Mouse (Mus musculus) liver, adult 2 months (tissue): ENCODE measurements around the gene Mest. TPM values are rescaled to one million over a fixed set of nuclear protein-coding genes. Genes with fewer than 3 reads are reported as not detected.

Source experiments
- DNase-seq: peaks from one replicate; pipeline ENCODE4 v3.0.0-alpha.2; 2011; ENCODE audit warnings: low read depth, low spot score; ENCODE audit errors: extremely low read depth
- H3K27ac ChIP-seq: fragments of 200-500 bp; replicated peaks from 2 replicates; pipeline ENCODE4 v1.5.1; 2012; ENCODE audit warnings: low read depth, mild to moderate bottlenecking, control low read depth, inconsistent platforms, low read length; ENCODE audit not compliant: insufficient read depth
- H3K27me3 ChIP-seq: fragments of 200-500 bp; 2 replicates; pipeline ENCODE4 v1.6.1; 2012; ENCODE audit warnings: mild to moderate bottlenecking, moderate library complexity, low read length, inconsistent platforms; ENCODE audit not compliant: control insufficient read depth, insufficient read depth
- H3K36me3 ChIP-seq: fragments of 200-500 bp; 2 replicates; pipeline ENCODE4 v1.6.1; 2012; ENCODE audit warnings: low read length, inconsistent platforms; ENCODE audit not compliant: control insufficient read depth, insufficient read depth
- H3K4me1 ChIP-seq: fragments of 200-500 bp; 2 replicates; pipeline ENCODE4 v1.6.1; 2011; ENCODE audit warnings: low read length; ENCODE audit not compliant: control insufficient read depth, insufficient read depth
- H3K4me3 ChIP-seq: fragments of 200-500 bp; 2 replicates; pipeline ENCODE4 v1.5.1; 2011; ENCODE audit warnings: low read depth, mild to moderate bottlenecking, control low read depth, low read length, moderate library complexity; ENCODE audit not compliant: insufficient read depth
- H3K79me2 ChIP-seq: fragments of 200-500 bp; 2 replicates; pipeline ENCODE4 v1.6.1; 2012; ENCODE audit warnings: inconsistent platforms, mild to moderate bottlenecking, low read length, moderate library complexity; ENCODE audit not compliant: control insufficient read depth, insufficient read depth
- H3K9ac ChIP-seq: fragments of 200-500 bp; 2 replicates; pipeline ENCODE4 v1.6.1; 2012; ENCODE audit warnings: low read depth, mild to moderate bottlenecking, control low read depth, inconsistent platforms, low read length
- CTCF ChIP-seq: fragments of 200-500 bp; IDR thresholded peaks from 2 replicates; pipeline ENCODE4 v1.5.1; 2011; ENCODE audit warnings: low read depth, low read length, control low read depth
- POLR2A ChIP-seq: fragments of 200-500 bp; IDR thresholded peaks from 2 replicates; pipeline ENCODE4 v1.6.1; 2011; ENCODE audit warnings: low read length, control low read depth; ENCODE audit not compliant: insufficient read depth; ENCODE audit errors: extremely low read depth
- WGBS: fragments of 180-500 bp; shearing (Covaris S2); methylation state at CpG from one replicate; pipeline ENCODE4 v1.1.7; 2018; 5-methylcytosine and 5-hydroxymethylcytosine counted together
- polyA plus RNA-seq: library from polyadenylated mRNA; depleted of rRNA; stranded (reverse); fragments of >200 nt; gene quantifications from 2 replicates; pipeline ENCODE4 v1.2.3, GENCODE M21; 2012
- total RNA-seq: library from RNA; depleted of rRNA; stranded (reverse); fragments of >200 nt; gene quantifications from 2 replicates; pipeline ENCODE4 v1.2.3, GENCODE M21; 2014

The Mest gene
- total and polyA plus RNA-seq, 2 experiments = 1.9 to 7.1 TPM

- DNase-seq = no peak
- TF ChIP-seq CTCF (no peak), POLR2A (no peak)
- Histone ChIP-seq H3K4me1 (0 out of 2 replicates have a peak, but pooled peaks cover 2% of the 10 kb centered on the region), H3K27me3 (no peaks in the 10 kb centered on the region), H3K4me3 (no peak overlapping the region), H3K36me3 (no peaks in the 10 kb centered on the region), H3K9ac (no peak overlapping the region), H3K27ac (no peak overlapping the region), H3K79me2 (no peaks in the 10 kb centered on the region)
- WGBS = 58% methylated on average over 6 of the region's 6 CpGs
Measured at GRCm38 (mm10) chr6:30700182-30700581, 23.2 kb upstream of the Mest start.

GRCm38 (mm10) chr6:30702881-30703280, 20.5 kb upstream of the Mest start:
- 92% methylated on average over 6 of the region's 6 CpGs for WGBS
- DNase-seq = no peak
- Histone ChIP-seq H3K79me2 (no peaks in the 10 kb centered on the region), H3K9ac (no peak overlapping the region), H3K4me3 (no peak overlapping the region), H3K27ac (no peak overlapping the region), H3K4me1 (0 out of 2 replicates have a peak, but pooled peaks cover 2% of the 10 kb centered on the region), H3K27me3 (no peaks in the 10 kb centered on the region), H3K36me3 (no peaks in the 10 kb centered on the region)
- TF ChIP-seq POLR2A (no peak), CTCF (no peak)

GRCm38 (mm10) chr6:30703476-30703875, 19.9 kb upstream of the Mest start:
- Histone ChIP-seq H3K4me3 (no peak overlapping the region), H3K79me2 (no peaks in the 10 kb centered on the region), H3K9ac (no peak overlapping the region), H3K27ac (no peak overlapping the region), H3K27me3 (no peaks in the 10 kb centered on the region), H3K36me3 (no peaks in the 10 kb centered on the region), H3K4me1 (0 out of 2 replicates have a peak, but pooled peaks cover 2% of the 10 kb centered on the region)
- TF ChIP-seq CTCF (no peak), POLR2A (no peak)
- 68% methylated on average over 6 of the region's 6 CpGs for WGBS
- no peak for DNase-seq

- no peak for TF ChIP-seq CTCF
- no peak for TF ChIP-seq POLR2A
- Histone ChIP-seq H3K36me3 (no peaks in the 10 kb centered on the region), H3K27me3 (no peaks in the 10 kb centered on the region), H3K79me2 (no peaks in the 10 kb centered on the region), H3K9ac (no peak overlapping the region), H3K4me3 (no peak overlapping the region), H3K4me1 (0 out of 2 replicates have a peak, but pooled peaks cover 2% of the 10 kb centered on the region), H3K27ac (no peak overlapping the region)
- DNase-seq = no peak
- WGBS = 88% methylated on average over 9 of the region's 9 CpGs
Measured at GRCm38 (mm10) chr6:30703977-30704602, 19.3 kb upstream of the Mest start.

GRCm38 (mm10) chr6:30709115-30709514, 14.2 kb upstream of the Mest start:
- H3K36me3 ChIP-seq = no peaks in the 10 kb centered on the region
- no peak overlapping the region for H3K9ac ChIP-seq
- no peaks in the 10 kb centered on the region for H3K27me3 ChIP-seq
- 62% methylated on average over 6 of the region's 6 CpGs for WGBS
- H3K79me2 ChIP-seq = no peaks in the 10 kb centered on the region
- H3K4me3 ChIP-seq = no peak overlapping the region
- no peak overlapping the region for H3K27ac ChIP-seq
- no peak for TF ChIP-seq CTCF
- no peak for TF ChIP-seq POLR2A
- no peak for DNase-seq
- H3K4me1 ChIP-seq = no peaks in the 10 kb centered on the region
